Mouse (Mus musculus) kidney, adult 2 months (tissue): ENCODE measurements around the gene Mcts2.

ENCODE experiments used
- CTCF ChIP-seq: fragments of 200-500 bp; conservative IDR thresholded peaks from 2 replicates; pipeline ENCODE4 v1.5.1; 2011; ENCODE audit warnings: low read depth, mild to moderate bottlenecking, control low read depth, low read length, moderate library complexity, mixed read lengths; ENCODE audit not compliant: insufficient read depth, insufficient read length
- POLR2A ChIP-seq: fragments of 200-500 bp; IDR thresholded peaks from one replicate; pipeline ENCODE4 v1.6.1; 2011; ENCODE audit warnings: low read depth, low read length, control low read depth

GRCm38 (mm10) chr2:152652901-152653620, 33.8 kb upstream of the Mcts2 start:
- TF ChIP-seq POLR2A (no peak), CTCF (no peak)
